Mouse (Mus musculus) retina, postnatal 7 days (tissue): ENCODE results near the gene Lce1a1.
"Not testable (repeated sequence)": the region's sequence is repeated elsewhere in the genome, so short reads cannot be mapped to it uniquely, and the experiment has no call there.

Experiments used
- DNase-seq: peaks from one replicate; pipeline ENCODE4 v3.0.0-alpha.2; 2012; ENCODE audit warnings: low read depth, low spot score

Gene Lce1a1

GRCm38 (mm10) chr3:92648207-92648606, at the start of gene Lce1a1:
TSS of gene Lce1a1 (minus strand) at chr3:92648307.
- no peak for DNase-seq

- DNase-seq = no peak
Observed at GRCm38 (mm10) chr3:92694613-92695012, 46.5 kb upstream of the Lce1a1 start.

- no peak for DNase-seq
Observed at GRCm38 (mm10) chr3:92691688-92692087, 43.6 kb upstream of the Lce1a1 start.

- DNase-seq = not testable (repeated sequence)
Observed at GRCm38 (mm10) chr3:92689154-92689553, 41.0 kb upstream of the Lce1a1 start.

GRCm38 (mm10) chr3:92687110-92687509, 39.0 kb upstream of the Lce1a1 start, which contains the start of gene Lce1d:
TSS of gene Lce1d (minus strand) at chr3:92687210.
- DNase-seq = no peak

GRCm38 (mm10) chr3:92678947-92679346, 30.8 kb upstream of the Lce1a1 start, which contains the start of gene Lce1c:
TSS of gene Lce1c (plus strand) at chr3:92679247.
- DNase-seq = no peak

- no peak for DNase-seq
Observed at GRCm38 (mm10) chr3:92670215-92670614, 22.1 kb upstream of the Lce1a1 start, which contains the start of gene Lce1a2. TSS of gene Lce1a2 (minus strand) at chr3:92670315.

- no peak for DNase-seq
Observed at GRCm38 (mm10) chr3:92656826-92657225, 8.7 kb upstream of the Lce1a1 start, which contains the start of gene Lce1b. TSS of gene Lce1b (minus strand) at chr3:92656926.

GRCm38 (mm10) chr3:92639854-92640253, 8.3 kb downstream of the Lce1a1 start:
- DNase-seq = no peak

- DNase-seq = no peak
Observed at GRCm38 (mm10) chr3:92638653-92638991, 9.5 kb downstream of the Lce1a1 start.

- no peak for DNase-seq
Observed at GRCm38 (mm10) chr3:92637745-92638652, 10.1 kb downstream of the Lce1a1 start.

- no peak for DNase-seq
Observed at GRCm38 (mm10) chr3:92621560-92621959, 26.5 kb downstream of the Lce1a1 start, which contains the start of gene Lce6a. TSS of gene Lce6a (minus strand) at chr3:92621660.

- no peak for DNase-seq
Observed at GRCm38 (mm10) chr3:92609804-92610203, 38.3 kb downstream of the Lce1a1 start.

- no peak for DNase-seq
Observed at GRCm38 (mm10) chr3:92607392-92607791, 40.7 kb downstream of the Lce1a1 start, which contains the start of gene 2210017I01Rik. TSS of gene 2210017I01Rik (minus strand) at chr3:92607492.

- no peak for DNase-seq
Observed at GRCm38 (mm10) chr3:92602169-92602568, 45.9 kb downstream of the Lce1a1 start.

- DNase-seq = no peak
Observed at GRCm38 (mm10) chr3:92600456-92600855, 47.7 kb downstream of the Lce1a1 start.

- no peak for DNase-seq
Observed at GRCm38 (mm10) chr3:92599973-92600372, 48.1 kb downstream of the Lce1a1 start.

- no peak for DNase-seq
Observed at GRCm38 (mm10) chr3:92598429-92598828, 49.7 kb downstream of the Lce1a1 start.
